Mouse (Mus musculus): ENCODE measurements around the gene Tdrd1. TPM values are rescaled to one million over a fixed set of nuclear protein-coding genes. Genes with fewer than 3 reads are reported as not detected.

The Tdrd1 gene
- polyA plus RNA-seq, 1 experiment from 2014 or later = not detected

DNA sequence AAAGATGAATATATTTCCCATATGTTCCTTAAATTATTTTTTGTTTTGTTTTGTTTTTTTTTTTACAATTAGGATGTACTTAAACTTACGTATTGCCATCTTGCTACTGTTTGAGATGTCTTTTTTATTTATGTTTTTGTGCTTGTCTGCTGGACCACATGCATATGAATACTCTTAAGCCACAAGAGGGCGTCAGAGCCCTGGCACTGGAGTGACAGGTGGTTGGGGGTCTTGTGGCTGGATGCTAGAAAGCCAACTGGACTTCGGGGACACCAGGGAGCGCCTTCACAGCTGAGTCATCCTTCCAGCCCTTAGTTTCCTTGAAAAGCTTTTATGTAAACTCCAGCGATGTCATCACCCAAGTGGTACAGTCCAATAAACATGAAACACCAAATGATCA, 17.2 kb upstream of the Tdrd1 start:
- no peak overlapping the region for H3K4me3 ChIP-seq (ENCODE audit: low read depth, low read length)
- H3K36me3 ChIP-seq (ENCODE audit: insufficient read depth, low read length) = 0 out of 2 replicates have a peak, but pooled peaks cover 13% of the 10 kb centered on the region
- no peak overlapping the region for H3K9ac ChIP-seq (replicated peaks; ENCODE audit: low read depth)
- ATAC-seq = no peak
- no peaks in the 10 kb centered on the region for H3K9me3 ChIP-seq (ENCODE audit: low read length)
- 50% methylated on average over 5 of the region's 5 CpGs for WGBS
- H3K27ac ChIP-seq (ENCODE audit: low read length) = no peak overlapping the region
- TF ChIP-seq EP300 (IDR thresholded peaks at IDR 0.05) (no peak), CTCF (IDR thresholded peaks at IDR 0.05) (peak; percentile 66)
- no peak for DNase-seq (ENCODE audit: low spot score)
- no peaks in the 10 kb centered on the region for H3K4me1 ChIP-seq (ENCODE audit: insufficient read depth, low read depth, low read length)
- no peaks in the 10 kb centered on the region for H3K27me3 ChIP-seq (replicated peaks; ENCODE audit: insufficient read depth, low read length)
- H3K4me2 ChIP-seq (replicated peaks; ENCODE audit: low read depth, low read length) = no peak overlapping the region

DNA sequence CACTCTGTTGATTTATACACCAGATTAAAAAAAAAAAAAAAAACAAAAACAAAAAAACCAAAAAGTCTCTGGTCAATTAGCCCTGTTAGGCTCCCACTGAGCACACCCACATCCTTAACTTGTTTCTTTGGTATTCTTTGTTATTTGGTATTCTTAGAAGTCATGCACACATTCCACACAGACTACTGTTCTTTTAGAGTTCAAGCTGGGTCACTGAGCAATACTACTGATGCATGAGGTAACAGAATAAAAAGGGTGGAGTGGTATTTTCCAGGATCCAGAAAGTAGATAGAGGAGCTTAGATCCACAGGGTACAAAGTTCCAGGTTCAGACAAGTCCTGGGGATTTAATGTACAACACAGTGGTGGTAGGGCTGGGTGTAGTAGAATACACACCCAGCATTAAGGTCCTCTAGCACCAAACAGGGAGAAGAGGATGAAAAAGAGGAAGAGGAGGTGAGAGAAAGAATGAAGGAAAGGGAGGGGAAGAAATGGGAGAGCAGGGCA, 15.3 kb upstream of the Tdrd1 start:
- Histone ChIP-seq H3K36me3 (ENCODE audit: insufficient read depth, low read length) (0 out of 2 replicates have a peak, but pooled peaks cover 9% of the 10 kb centered on the region), H3K27ac (ENCODE audit: low read length) (no peak overlapping the region), H3K9ac (replicated peaks; ENCODE audit: low read depth) (no peak overlapping the region), H3K27me3 (replicated peaks; ENCODE audit: insufficient read depth, low read length) (no peaks in the 10 kb centered on the region), H3K4me3 (ENCODE audit: low read depth, low read length) (no peak overlapping the region), H3K4me2 (replicated peaks; ENCODE audit: low read depth, low read length) (no peak overlapping the region), H3K9me3 (ENCODE audit: low read length) (no peaks in the 10 kb centered on the region), H3K4me1 (ENCODE audit: insufficient read depth, low read depth, low read length) (no peaks in the 10 kb centered on the region; the same call in 1 of the 2 replicates)
- TF ChIP-seq CTCF (IDR thresholded peaks at IDR 0.05) = no peak
- TF ChIP-seq EP300 (IDR thresholded peaks at IDR 0.05) = no peak
- ATAC-seq (no peak), DNase-seq (ENCODE audit: low spot score) (no peak)

DNA sequence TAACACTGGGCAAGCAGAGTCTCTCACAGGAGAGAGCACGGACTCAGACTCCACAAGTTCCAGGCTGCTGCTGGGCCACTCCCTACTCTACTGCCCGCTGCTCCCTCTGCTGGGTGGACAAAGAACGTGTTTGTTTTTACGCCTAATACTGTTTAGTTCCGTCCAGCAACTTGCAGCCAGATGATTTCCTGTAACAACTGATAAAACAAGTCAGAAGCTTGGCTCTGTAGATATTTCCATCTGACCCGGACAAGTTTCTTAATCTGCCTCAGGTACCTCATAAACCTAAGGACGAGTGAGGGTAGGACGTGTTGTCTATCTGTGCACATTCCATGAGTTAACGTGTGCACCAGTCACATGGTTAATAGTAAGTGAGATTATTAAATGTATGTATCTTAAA, 14.4 kb upstream of the Tdrd1 start:
- TF ChIP-seq EP300 (IDR thresholded peaks at IDR 0.05) (no peak), CTCF (IDR thresholded peaks at IDR 0.05) (peak; percentile 82)
- peak; percentile 80 for ATAC-seq
- Histone ChIP-seq H3K4me3 (ENCODE audit: low read depth, low read length) (no peak overlapping the region), H3K9me3 (ENCODE audit: low read length) (no peaks in the 10 kb centered on the region), H3K27ac (ENCODE audit: low read length) (no peak overlapping the region), H3K4me1 (ENCODE audit: insufficient read depth, low read depth, low read length) (peaks cover 8% of the 10 kb centered on the region), H3K36me3 (ENCODE audit: insufficient read depth, low read length) (0 out of 2 replicates have a peak, but pooled peaks cover 6% of the 10 kb centered on the region), H3K27me3 (replicated peaks; ENCODE audit: insufficient read depth, low read length) (no peaks in the 10 kb centered on the region), H3K9ac (replicated peaks; ENCODE audit: low read depth) (no peak overlapping the region), H3K4me2 (replicated peaks; ENCODE audit: low read depth, low read length) (no peak overlapping the region)
- peak; percentile 83 for DNase-seq (ENCODE audit: low spot score)
- 25% methylated on average over 9 of the region's 9 CpGs for WGBS

- ATAC-seq = no peak
- H3K27ac ChIP-seq (ENCODE audit: low read length) = no peak overlapping the region
- H3K4me1 ChIP-seq (ENCODE audit: insufficient read depth, low read depth, low read length) = peaks cover 21% of the 10 kb centered on the region
- no peak overlapping the region for H3K4me3 ChIP-seq (ENCODE audit: low read depth, low read length)
- H3K4me2 ChIP-seq (replicated peaks; ENCODE audit: low read depth, low read length) = no peak overlapping the region
- H3K9me3 ChIP-seq (ENCODE audit: low read length) = no peaks in the 10 kb centered on the region
- H3K27me3 ChIP-seq (replicated peaks; ENCODE audit: insufficient read depth, low read length) = no peaks in the 10 kb centered on the region
- 0 out of 2 replicates have a peak, but pooled peaks cover 6% of the 10 kb centered on the region for H3K36me3 ChIP-seq (ENCODE audit: insufficient read depth, low read length)
- no peak for TF ChIP-seq EP300 (IDR thresholded peaks at IDR 0.05)
- TF ChIP-seq CTCF (IDR thresholded peaks at IDR 0.05) = no peak
- 69% methylated on average over 4 of the region's 4 CpGs for WGBS
- no peak overlapping the region for H3K9ac ChIP-seq (replicated peaks; ENCODE audit: low read depth)
- DNase-seq (ENCODE audit: low spot score) = no peak
Measured at GRCm38 (mm10) chr19:56813360-56813759, 12.6 kb upstream of the Tdrd1 start.

- H3K36me3 ChIP-seq (ENCODE audit: insufficient read depth, low read length) = 0 out of 2 replicates have a peak, but pooled peaks cover 2% of the 10 kb centered on the region
- no peak overlapping the region for H3K9ac ChIP-seq (replicated peaks; ENCODE audit: low read depth)
- TF ChIP-seq CTCF (IDR thresholded peaks at IDR 0.05) (no peak), EP300 (IDR thresholded peaks at IDR 0.05) (peak; percentile 47; the same call in 1 of the 2 replicates)
- H3K4me3 ChIP-seq (ENCODE audit: low read depth, low read length) = no peak overlapping the region
- peak overlapping the region; percentile 14 for H3K4me2 ChIP-seq (replicated peaks; ENCODE audit: low read depth, low read length)
- WGBS = 10% methylated on average over 14 of the region's 14 CpGs
- H3K9me3 ChIP-seq (ENCODE audit: low read length) = no peaks in the 10 kb centered on the region
- peak; percentile 36 for ATAC-seq
- peak; percentile 88 for DNase-seq (ENCODE audit: low spot score)
- H3K27ac ChIP-seq (ENCODE audit: low read length) = peak overlapping the region; percentile 4; the same call in 1 of the 2 replicates
- H3K4me1 ChIP-seq (ENCODE audit: insufficient read depth, low read depth, low read length) = peaks cover 29% of the 10 kb centered on the region
- no peaks in the 10 kb centered on the region for H3K27me3 ChIP-seq (replicated peaks; ENCODE audit: insufficient read depth, low read length)
Measured at GRCm38 (mm10) chr19:56817851-56818526, 8.0 kb upstream of the Tdrd1 start.

DNA sequence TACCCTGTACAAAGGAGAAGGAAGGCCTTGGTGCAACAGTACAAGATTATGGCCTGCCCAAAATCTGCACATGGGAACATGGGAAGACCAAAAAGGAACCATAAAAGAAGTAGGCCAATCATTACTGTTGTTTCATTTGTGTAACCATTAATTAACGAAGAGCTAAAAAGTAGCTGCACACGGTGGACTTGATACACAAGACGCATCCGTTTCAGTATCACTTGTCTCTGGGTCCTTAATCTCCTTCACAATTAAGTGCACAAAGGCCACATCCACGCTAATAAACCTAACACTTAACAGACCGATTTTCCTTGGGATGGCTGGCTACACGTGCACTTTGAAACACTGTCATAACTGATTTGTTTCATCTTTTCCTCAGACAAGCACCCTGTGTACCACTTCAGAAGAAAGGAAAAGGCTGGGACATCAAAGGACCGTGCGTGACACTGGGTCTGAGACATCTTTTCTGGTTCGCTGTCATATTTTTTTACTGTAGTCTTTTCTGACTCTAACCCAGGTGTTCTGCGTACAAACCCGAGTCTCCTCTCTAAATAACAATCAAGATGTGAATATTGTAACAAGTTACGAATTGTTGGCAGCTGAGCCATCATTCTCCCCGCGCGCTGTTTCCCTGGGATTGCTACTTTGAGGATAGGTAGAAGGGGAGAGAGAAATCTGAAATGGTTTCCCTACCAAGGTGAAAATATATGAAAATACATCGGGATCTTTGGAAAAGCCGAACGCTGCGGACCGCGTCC, 4.8 kb upstream of the Tdrd1 start:
- TF ChIP-seq CTCF (IDR thresholded peaks at IDR 0.05) = no peak
- TF ChIP-seq EP300 (IDR thresholded peaks at IDR 0.05) = no peak
- Histone ChIP-seq H3K27ac (ENCODE audit: low read length) (peak overlapping the region; percentile 96), H3K4me2 (replicated peaks; ENCODE audit: low read depth, low read length) (peak overlapping the region; percentile 79), H3K27me3 (replicated peaks; ENCODE audit: insufficient read depth, low read length) (no peaks in the 10 kb centered on the region), H3K9me3 (ENCODE audit: low read length) (no peaks in the 10 kb centered on the region), H3K4me3 (ENCODE audit: low read depth, low read length) (peak overlapping the region; percentile 98), H3K9ac (replicated peaks; ENCODE audit: low read depth) (peak overlapping the region; percentile 96), H3K36me3 (ENCODE audit: insufficient read depth, low read length) (no peaks in the 10 kb centered on the region), H3K4me1 (ENCODE audit: insufficient read depth, low read depth, low read length) (peaks cover 25% of the 10 kb centered on the region)
- WGBS = 4% methylated on average over 22 of the region's 22 CpGs
- DNase-seq (ENCODE audit: low spot score) (no peak), ATAC-seq (no peak)
